Mouse (Mus musculus) lung, postnatal 0 days (tissue): ENCODE results near the gene Car10.

Experiments
- CTCF ChIP-seq: IDR thresholded peaks from 2 replicates; pipeline ENCODE4 v1.5.1; 2016; ENCODE audit warnings: antibody characterized with exemption, mild to moderate bottlenecking
- EP300 ChIP-seq: IDR thresholded peaks from 2 replicates; pipeline ENCODE4 v1.6.1; 2016; ENCODE audit warnings: antibody characterized with exemption, mild to moderate bottlenecking, control low read depth

DNA sequence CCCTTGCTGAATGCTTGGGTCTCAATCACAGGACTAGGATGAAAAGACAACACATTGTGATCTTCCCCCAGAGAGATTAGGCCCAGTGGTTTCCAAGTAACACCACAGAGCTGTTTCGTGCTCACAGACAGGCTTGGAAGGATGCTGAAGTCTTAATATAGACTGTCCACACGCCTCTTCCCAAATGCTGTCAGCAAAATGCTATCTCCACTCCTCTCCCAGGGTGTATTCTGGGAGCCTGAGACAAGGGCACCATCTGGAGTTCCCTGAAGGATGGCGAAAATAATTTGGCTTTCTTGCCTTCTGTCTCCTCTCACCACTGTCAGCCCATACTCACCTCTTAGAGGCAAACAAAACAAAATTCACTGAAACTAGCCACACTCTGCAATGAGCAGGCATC lies 467.9 kb downstream of the Car10 start:
- TF ChIP-seq EP300 (no peak), CTCF (no peak)
